Mouse (Mus musculus): Measurements from ENCODE around the gene Zfp275. TPM values are rescaled to one million over a fixed set of nuclear protein-coding genes. Genes with fewer than 3 reads are reported as not detected.
"Not testable (repeated sequence)": the region's sequence is repeated elsewhere in the genome, so short reads cannot be mapped to it uniquely, and the experiment has no call there.

Gene Zfp275
- polyA plus RNA-seq (2012; ENCODE audit: insufficient read depth, insufficient read length, low replicate concordance, missing spikeins): not detected in 2 replicates

GRCm38 (mm10) chrX:73342483-73342895 lies at the start of gene Zfp275:
Gene Zfp275, plus strand, starts transcription at chrX:73342621.
- Histone ChIP-seq H3K4me1 (ENCODE audit: control insufficient read depth, insufficient read depth, low read length) (peaks cover 5% of the 10 kb centered on the region; the same call in 1 of the 2 replicates), H3K4me3 (ENCODE audit: insufficient read depth, low read depth, low read length) (peak within 1 kb of the TSS; percentile 98), H3K27ac (ENCODE audit: insufficient read depth, low read depth, low read length) (no peak within 1 kb of the TSS)
- WGBS: 21% methylated on average over 37 of the region's 37 CpGs
- TF ChIP-seq POLR2A (IDR thresholded peaks at IDR 0.05; ENCODE audit: insufficient read depth, low read depth, low read length) (peak; percentile 71), CTCF (IDR thresholded peaks at IDR 0.05; ENCODE audit: insufficient read depth, low read depth, low read length) (no peak)

DNA sequence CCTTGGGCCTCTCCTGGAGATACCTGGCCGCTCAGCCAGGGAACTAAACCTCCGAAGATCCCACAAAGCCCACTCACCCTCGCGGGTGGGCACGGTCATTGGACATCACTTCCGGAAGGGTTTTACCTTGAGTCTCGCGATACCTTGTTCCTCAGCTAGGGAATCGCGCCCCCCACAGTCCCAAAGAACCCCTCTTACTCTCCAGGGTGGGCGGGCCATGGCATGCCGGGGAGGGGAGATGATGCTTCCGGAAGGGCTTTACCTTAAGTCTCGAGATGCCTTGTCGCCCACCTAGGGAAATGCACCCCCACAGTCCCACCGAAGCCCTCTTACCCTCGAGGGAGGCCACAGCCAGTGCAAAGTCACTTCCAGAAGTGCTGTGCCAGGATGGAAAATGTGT lies 49.5 kb upstream of the Zfp275 start, which contains the start of the genes Xlr5a and Xlr5c:
Xlr5a (minus strand) TSS at position 101 of the 400 bp plus-strand sequence.
Xlr5c (minus strand) TSS at position 101 of the 400 bp plus-strand sequence.
- not testable (repeated sequence) for H3K27ac ChIP-seq (ENCODE audit: insufficient read depth, low read depth, low read length); H3K4me3 ChIP-seq (ENCODE audit: insufficient read depth, low read depth, low read length); H3K4me1 ChIP-seq (ENCODE audit: control insufficient read depth, insufficient read depth, low read length)
- 95% methylated on average over 15 of the region's 17 CpGs for whole genome bisulfite sequencing

GRCm38 (mm10) chrX:73295745-73296144 lies 46.7 kb upstream of the Zfp275 start:
- not testable (repeated sequence) for H3K4me3 ChIP-seq (ENCODE audit: insufficient read depth, low read depth, low read length); H3K27ac ChIP-seq (ENCODE audit: insufficient read depth, low read depth, low read length); H3K4me1 ChIP-seq (ENCODE audit: control insufficient read depth, insufficient read depth, low read length)
- 84% methylated on average over 10 of the region's 10 CpGs for WGBS

DNA sequence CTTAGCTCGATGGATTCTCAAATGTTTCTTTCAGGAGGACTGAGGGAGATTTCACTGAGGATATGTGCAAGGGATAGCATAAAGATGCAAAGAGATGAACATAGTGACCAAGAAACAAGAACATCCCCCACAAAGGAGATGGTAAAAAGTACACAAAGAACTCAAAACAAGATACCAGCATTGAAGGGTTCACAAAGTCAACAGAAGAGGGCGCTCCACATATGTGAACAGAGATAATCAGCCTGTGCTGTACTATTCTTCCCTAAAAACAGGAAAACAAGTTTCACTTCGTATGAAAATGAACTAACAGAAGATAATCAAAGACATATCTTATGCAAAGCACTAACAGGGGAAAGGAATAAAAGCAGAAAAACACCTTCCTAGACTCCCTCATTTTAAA lies 29.9 kb upstream of the Zfp275 start:
- Histone ChIP-seq H3K4me1 (ENCODE audit: control insufficient read depth, insufficient read depth, low read length) (no peaks in the 10 kb centered on the region), H3K4me3 (ENCODE audit: insufficient read depth, low read depth, low read length) (no peak overlapping the region), H3K27ac (ENCODE audit: insufficient read depth, low read depth, low read length) (no peak overlapping the region)
- no peak for TF ChIP-seq CTCF (IDR thresholded peaks at IDR 0.05; ENCODE audit: insufficient read depth, low read depth, low read length)
- no peak for TF ChIP-seq POLR2A (IDR thresholded peaks at IDR 0.05; ENCODE audit: insufficient read depth, low read depth, low read length)
- WGBS: 34% methylated on average over 3 of the region's 3 CpGs

GRCm38 (mm10) chrX:73321029-73321428 lies 21.4 kb upstream of the Zfp275 start:
- H3K4me1 ChIP-seq (ENCODE audit: control insufficient read depth, insufficient read depth, low read length): no peaks in the 10 kb centered on the region
- 81% methylated on average over 3 of the region's 3 CpGs for WGBS
- no peak for TF ChIP-seq POLR2A (IDR thresholded peaks at IDR 0.05; ENCODE audit: insufficient read depth, low read depth, low read length)
- no peak for TF ChIP-seq CTCF (IDR thresholded peaks at IDR 0.05; ENCODE audit: insufficient read depth, low read depth, low read length)
- no peak overlapping the region for H3K27ac ChIP-seq (ENCODE audit: insufficient read depth, low read depth, low read length)
- H3K4me3 ChIP-seq (ENCODE audit: insufficient read depth, low read depth, low read length): no peak overlapping the region

- no peaks in the 10 kb centered on the region for H3K4me1 ChIP-seq (ENCODE audit: control insufficient read depth, insufficient read depth, low read length)
- 69% methylated on average over 2 of the region's 2 CpGs for WGBS
- H3K27ac ChIP-seq (ENCODE audit: insufficient read depth, low read depth, low read length): no peak overlapping the region
- H3K4me3 ChIP-seq (ENCODE audit: insufficient read depth, low read depth, low read length): no peak overlapping the region
- TF ChIP-seq POLR2A (IDR thresholded peaks at IDR 0.05; ENCODE audit: insufficient read depth, low read depth, low read length): no peak
- no peak for TF ChIP-seq CTCF (IDR thresholded peaks at IDR 0.05; ENCODE audit: insufficient read depth, low read depth, low read length)
Observed at GRCm38 (mm10) chrX:73327215-73327614, 15.2 kb upstream of the Zfp275 start.

DNA sequence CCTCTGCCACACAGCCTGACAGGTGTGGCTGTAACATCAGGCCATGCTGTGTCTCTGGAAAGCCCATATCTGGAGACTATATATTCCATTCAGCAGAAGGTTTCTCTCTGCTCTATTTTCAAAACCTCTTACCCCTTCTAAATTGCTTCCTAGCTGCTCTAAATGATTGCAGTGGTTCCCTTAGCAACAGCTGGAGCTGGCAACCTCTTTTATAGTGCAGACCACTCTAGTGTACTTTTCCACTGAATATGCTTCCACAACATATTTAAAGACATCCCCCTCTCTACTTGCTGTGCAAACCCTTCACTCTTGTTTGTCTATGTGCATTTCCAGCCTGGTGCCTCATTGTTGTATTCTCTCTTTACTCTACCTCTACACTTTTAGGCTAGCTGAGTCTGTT lies 8.9 kb upstream of the Zfp275 start:
- no peak overlapping the region for H3K27ac ChIP-seq (ENCODE audit: insufficient read depth, low read depth, low read length)

DNA sequence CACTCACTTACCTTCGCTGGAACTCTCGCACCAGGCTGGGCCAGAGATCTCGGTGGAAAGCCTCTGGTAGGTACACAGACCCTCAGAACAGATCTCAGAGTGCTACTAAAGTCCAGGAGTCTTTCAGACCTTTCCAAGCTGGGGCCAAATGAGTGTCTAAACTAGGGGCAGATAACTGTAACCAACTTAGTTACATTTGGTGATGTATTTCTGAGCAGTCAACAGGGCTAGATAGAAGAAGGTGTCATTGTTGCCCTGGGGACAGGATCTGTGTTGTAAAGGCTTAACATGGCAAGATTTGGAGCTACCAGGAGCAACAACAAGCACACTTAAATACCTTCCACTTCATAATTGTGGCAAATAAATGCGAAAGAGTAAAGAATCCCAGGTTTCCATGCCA lies 5.7 kb upstream of the Zfp275 start, which contains the start of gene Gm45015:
Gm45015 (minus strand) TSS at position 101 of the 400 bp plus-strand sequence.
- no peaks in the 10 kb centered on the region for H3K4me1 ChIP-seq (ENCODE audit: control insufficient read depth, insufficient read depth, low read length)
- no peak for TF ChIP-seq CTCF (IDR thresholded peaks at IDR 0.05; ENCODE audit: insufficient read depth, low read depth, low read length)
- no peak for TF ChIP-seq POLR2A (IDR thresholded peaks at IDR 0.05; ENCODE audit: insufficient read depth, low read depth, low read length)
- no peak within 1 kb of the TSS for H3K27ac ChIP-seq (ENCODE audit: insufficient read depth, low read depth, low read length)
- H3K4me3 ChIP-seq (ENCODE audit: insufficient read depth, low read depth, low read length): no peak within 1 kb of the TSS
- WGBS: 86% methylated on average over 4 of the region's 4 CpGs

More for the DNA sequence above, 8.9 kb upstream of the Zfp275 start:
- Histone ChIP-seq H3K4me1 (ENCODE audit: control insufficient read depth, insufficient read depth, low read length) (no peaks in the 10 kb centered on the region), H3K4me3 (ENCODE audit: insufficient read depth, low read depth, low read length) (no peak overlapping the region)
- TF ChIP-seq CTCF (IDR thresholded peaks at IDR 0.05; ENCODE audit: insufficient read depth, low read depth, low read length) (no peak), POLR2A (IDR thresholded peaks at IDR 0.05; ENCODE audit: insufficient read depth, low read depth, low read length) (no peak)

DNA sequence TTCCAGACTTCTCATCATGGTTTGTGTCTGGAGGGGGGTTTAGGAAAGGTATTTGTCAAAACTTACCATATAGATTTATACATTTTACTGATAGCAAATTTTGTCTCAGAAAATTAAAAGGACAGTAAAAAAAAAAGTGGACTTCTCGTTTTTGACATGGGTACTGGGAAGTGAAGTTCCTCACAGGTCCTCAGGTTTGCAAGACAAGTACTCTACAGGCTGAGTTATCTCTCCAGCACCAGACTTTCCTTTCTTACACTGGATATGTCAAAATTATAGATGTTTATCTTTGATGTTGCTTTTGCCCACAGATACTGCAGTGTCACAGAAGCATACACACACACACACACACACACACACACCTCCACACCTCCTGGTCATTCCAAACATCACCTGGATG lies 948 bp upstream of the Zfp275 start:
- peaks cover 5% of the 10 kb centered on the region; the same call in 1 of the 2 replicates for H3K4me1 ChIP-seq (ENCODE audit: control insufficient read depth, insufficient read depth, low read length)
- no peak overlapping the region for H3K27ac ChIP-seq (ENCODE audit: insufficient read depth, low read depth, low read length)
- no peak overlapping the region for H3K4me3 ChIP-seq (ENCODE audit: insufficient read depth, low read depth, low read length)
- WGBS: 88% methylated on average over 1 of the region's 1 CpGs
- TF ChIP-seq POLR2A (IDR thresholded peaks at IDR 0.05; ENCODE audit: insufficient read depth, low read depth, low read length) (no peak), CTCF (IDR thresholded peaks at IDR 0.05; ENCODE audit: insufficient read depth, low read depth, low read length) (no peak)

GRCm38 (mm10) chrX:73342068-73342467 lies 353 bp upstream of the Zfp275 start:
- Histone ChIP-seq H3K4me1 (ENCODE audit: control insufficient read depth, insufficient read depth, low read length) (peaks cover 5% of the 10 kb centered on the region; the same call in 1 of the 2 replicates), H3K4me3 (ENCODE audit: insufficient read depth, low read depth, low read length) (peak overlapping the region; percentile 98; the same call in 1 of the 2 replicates), H3K27ac (ENCODE audit: insufficient read depth, low read depth, low read length) (no peak overlapping the region)
- WGBS: 32% methylated on average over 3 of the region's 3 CpGs
- no peak for TF ChIP-seq CTCF (IDR thresholded peaks at IDR 0.05; ENCODE audit: insufficient read depth, low read depth, low read length)
- no peak for TF ChIP-seq POLR2A (IDR thresholded peaks at IDR 0.05; ENCODE audit: insufficient read depth, low read depth, low read length)
